Mouse (Mus musculus) 3T3-L1 (cell line): ENCODE results near the gene Wdr91.
A peak's percentile ranks its signal among the peaks of the same experiment; 100 is the strongest.

Experiments
- DNase-seq: peaks from one replicate; pipeline ENCODE4 v3.0.0-alpha.2; 2015; ENCODE audit warnings: low read depth, low spot score

Wdr91 gene

DNA sequence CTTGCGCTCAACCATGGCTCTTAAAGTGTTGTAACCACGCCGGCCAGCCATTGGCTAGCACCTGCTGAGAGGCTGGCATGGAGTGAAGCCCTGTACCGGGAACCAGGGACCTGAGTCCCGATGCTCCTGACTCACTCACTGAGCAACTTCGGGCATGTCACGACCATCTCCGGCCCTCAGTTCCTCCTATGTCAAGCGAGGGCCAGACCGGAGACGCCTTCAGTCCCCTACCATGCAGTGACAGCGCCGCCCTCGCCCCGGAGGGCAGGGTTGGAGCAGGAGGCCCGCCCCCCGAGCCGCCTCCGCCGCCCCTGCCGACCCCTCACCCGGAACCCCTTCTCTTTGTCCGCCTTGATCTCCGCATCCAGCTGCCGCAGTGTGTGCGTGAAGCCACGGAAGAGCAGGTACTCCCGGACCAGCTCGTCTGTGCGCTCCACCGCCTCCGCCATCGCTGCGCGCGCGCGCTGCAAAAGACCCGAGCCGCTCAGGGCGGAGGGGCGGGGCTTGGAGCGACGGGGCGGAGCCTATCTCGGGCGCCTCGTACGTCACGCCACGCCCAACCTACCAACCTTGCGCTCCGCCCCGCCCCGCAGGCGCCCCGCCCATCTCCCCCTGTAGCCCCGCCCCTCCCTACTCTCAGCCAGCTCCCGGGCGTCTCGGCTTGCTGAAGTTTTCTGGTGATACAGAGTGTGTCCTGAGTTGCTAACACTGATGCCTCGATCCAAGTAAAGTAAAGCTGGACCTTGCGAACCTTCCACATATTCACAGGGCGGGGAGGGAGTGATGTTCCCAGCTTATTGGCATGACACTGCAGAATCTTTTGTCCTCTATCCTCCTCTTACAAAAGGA, at the start of gene Wdr91:
TSS of gene Wdr91 (minus strand) at position 506 of the 849 bp plus-strand sequence.
- peak; percentile 91 for DNase-seq

DNA sequence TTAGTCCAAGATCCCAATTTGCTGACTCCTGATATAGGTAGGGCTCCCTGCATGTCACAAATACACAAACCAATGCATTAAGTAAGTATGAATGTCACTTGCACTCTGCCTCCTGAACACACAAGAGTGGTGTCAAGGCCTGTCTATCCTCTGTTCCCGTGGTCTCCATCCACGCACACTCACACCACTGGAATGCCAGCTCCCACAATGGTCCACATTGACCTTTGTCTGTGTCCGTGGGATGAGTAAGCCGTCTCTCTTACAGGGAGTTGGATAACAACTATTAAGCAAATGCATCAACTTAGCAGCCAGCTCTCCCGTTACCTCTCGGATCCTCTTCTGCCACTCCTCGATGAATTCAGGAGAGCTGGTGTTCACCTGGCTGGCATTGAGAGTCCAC, 48.5 kb upstream of the Wdr91 start:
- peak; percentile 81 for DNase-seq

DNA sequence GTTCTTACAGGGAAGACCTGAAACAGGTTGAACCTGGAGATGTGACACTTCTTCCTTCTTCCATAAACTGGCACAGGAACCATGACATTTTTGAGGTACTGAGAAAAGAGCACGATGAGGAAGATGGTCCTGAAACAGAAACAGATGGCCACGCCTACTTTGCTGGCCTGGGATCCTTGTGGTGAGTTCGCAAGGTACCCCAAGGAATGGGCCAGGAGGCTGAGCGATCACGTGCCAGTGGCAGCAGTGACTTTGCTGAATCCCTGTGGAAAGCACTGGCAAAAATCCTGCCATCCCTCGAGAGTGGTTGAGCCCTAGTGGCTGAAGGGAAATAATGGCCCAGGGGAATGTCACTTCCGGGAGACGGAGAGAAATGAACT, 45.2 kb upstream of the Wdr91 start:
- DNase-seq, result no peak

DNA sequence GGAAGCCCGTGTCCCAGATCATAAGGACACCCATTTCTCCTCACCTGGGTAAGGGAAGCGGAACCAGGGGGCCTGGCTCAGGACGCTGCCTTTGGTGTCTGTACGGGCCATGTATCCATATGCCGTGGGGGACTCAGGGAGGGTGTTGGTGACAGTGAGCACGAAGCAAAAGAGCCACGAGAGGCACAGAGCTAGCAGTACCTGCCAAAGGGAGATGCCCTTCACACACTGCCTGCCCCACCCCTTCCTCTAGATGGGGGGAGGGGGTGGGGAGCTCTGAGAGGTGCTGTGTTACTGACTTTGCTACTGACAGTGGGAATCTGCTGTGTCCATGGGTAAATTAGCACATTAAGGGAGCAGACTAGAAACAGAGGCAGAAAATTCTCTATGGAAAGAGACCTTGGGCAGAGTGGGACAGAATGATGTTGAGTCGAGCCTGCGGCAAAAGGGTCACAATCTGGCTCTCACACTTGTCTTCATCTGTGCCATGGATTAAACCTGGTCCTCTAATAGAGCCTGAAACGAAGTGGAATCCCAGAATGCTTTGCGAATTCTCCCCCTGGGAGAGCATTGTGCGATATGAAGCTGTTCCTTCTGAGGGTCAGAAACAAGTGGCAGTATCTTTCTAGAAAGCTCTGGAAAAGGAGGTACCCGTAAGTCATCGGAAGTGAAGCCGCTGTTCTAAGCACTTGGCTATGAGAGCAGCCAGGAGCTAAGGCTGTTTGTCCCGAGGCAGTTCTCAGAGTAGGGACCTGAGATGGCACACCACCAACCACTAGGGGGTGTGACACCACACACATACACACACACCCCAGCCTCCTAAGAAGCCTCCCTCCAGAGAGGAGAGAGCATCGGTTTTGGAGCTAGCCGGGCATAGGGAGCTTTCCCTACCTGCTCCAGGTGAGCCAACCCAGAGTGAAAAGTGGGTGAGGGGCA, 44.5 kb upstream of the Wdr91 start:
- peak; percentile 51 for DNase-seq

DNA sequence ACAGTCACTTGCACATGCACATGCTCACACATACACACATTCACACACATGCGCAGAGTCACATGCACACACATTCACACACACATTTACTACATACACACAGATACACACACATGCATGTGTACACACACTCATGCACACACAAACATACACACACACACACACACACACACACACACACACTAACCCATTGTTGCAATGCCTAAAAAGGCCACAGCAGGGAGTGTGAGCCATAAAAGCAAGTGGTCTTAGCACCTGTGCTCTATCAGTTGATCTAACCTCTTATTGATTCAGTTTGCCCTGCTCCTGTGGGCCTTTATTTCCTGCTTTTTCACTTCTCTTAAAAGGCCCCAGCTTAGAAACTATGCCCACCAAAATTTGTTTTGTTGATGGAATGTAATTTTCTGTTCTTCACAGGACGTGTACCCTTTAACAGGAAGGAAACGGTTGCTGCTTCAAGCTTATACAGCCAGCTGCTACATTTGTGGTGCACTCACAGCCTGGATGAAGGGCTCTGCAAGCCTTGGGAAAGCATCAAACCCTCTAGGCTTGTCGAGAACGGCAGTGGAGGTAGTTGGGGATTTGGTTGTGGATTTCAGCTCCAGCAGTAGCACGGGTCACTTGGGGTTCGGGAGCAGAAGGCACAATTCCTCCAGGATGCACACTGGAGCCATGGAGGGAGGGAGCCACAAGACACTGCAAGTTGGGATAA, 41.4 kb upstream of the Wdr91 start:
- no peak for DNase-seq

DNA sequence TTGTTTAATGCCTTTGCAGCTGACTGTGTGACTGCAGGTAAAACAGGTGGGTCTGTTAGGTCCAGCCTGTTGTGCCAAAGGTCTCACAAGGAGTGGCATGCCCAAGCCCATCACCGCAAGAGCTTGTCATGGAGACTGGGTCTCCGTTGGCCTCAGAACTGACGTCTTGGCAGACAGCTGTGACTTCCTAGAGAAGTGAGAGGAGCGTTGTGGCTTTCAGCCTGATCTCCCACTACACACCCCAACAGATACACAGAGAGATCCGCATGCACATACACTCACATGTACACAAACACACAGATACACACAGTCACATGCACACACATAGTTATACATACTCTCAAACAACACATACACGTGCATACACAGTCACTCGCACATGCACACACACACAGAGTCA, 40.8 kb upstream of the Wdr91 start:
- DNase-seq, result no peak

DNA sequence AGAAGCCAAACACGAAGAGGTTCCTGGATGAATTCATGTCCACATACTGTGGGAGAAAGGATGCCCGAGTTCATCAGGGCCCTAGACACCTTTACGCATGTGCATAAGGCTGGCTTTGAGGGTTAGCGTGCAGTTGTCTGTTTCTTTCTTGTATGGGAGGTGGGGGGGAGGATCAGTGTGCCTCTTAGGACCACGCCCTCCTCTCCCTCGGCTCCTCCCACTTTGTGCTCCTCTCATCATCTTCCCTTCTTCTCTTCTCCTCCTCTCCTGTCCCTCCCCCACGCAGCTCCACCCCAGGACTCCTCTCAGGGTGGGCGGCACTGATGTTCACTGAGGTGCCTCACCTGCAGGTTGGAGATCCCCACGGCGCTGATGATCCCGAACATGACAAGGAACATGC, 37.8 kb upstream of the Wdr91 start:
- DNase-seq, result no peak

DNA sequence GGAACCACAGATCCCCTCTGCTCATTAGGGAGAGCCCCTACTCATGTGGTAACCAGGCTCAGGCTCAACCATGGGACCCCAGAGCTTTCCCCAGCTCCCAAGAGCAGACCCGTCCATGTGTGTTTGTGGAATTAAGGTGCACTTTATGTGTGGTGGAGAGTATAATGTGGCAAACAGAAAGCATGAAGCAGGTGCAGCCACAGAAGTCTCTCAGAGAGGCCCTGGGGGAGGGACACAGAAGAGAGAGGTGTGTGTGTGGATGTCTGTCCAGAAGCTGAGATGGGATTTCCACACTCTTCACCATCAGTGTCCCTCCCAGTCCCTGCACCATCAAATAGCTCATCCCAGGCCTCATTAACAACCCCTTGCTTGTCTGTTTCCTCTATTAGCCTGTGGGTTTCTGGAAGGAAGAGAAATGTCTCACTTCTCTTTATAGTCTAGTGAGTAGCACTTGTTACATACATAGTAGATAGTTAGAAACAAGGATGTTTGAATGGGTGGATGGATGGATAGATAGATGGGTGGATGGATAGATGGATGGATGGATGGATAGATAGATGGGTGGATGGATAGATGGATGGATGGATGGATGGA, 35.9 kb upstream of the Wdr91 start:
- DNase-seq, result no peak

DNA sequence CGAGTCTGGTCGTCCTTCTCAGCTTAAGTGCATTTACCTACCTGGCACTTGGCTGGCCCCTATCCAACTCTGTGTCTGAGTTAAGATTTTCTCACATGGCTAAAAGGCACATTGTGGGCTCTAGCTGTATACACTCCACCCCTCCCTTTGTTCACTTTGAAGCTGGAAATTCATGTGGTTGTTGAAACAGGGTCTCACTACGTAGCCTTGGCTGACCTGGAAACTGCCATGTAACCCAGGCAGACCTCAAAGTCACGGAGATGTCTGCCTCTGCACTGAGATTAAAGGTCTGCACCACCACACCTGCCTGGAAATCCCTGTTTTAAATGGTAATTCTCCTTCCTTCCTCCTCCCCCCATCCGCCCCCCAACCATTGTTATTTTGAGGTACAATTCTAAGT, 32.8 kb upstream of the Wdr91 start:
- no peak for DNase-seq

DNA sequence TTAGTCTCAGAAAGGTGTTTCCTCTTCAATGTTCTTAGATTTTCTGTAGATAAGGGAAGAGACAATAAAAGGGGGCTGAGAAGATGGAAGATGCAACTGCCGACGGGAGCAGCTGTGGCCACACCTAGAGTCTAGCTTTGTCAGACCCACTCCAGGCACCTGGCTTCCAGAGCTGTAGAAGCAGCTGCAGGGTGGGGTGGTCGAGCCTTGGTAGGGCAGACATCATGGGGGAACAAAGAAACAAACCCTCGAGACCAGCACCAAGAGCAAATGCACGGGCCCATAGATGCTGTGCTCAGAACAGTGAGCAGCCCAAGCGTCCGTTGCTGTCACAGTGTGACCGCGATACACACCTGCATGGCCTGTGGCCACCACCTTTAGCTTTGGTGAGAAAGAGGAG, 31.8 kb upstream of the Wdr91 start:
- no peak for DNase-seq

DNA sequence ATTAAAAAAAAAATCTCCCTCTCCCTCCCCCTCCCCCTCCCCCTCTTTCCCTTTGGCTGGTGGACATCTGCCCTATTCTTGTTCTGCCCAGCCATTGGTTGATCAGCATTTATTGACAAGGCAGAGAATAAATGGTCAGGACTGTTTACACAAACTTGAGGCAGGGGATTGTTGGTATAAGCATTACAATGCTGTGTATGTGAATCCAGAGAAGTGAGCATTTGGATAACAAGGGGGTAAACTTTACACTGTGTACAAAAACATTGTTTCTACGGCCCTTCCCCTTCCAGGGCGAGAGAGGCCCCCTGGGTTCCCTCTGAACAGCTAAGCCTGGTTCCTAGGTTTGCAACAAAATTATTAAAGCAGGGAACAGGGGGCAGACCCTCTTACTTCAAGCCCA, 30.8 kb upstream of the Wdr91 start:
- no peak for DNase-seq

DNA sequence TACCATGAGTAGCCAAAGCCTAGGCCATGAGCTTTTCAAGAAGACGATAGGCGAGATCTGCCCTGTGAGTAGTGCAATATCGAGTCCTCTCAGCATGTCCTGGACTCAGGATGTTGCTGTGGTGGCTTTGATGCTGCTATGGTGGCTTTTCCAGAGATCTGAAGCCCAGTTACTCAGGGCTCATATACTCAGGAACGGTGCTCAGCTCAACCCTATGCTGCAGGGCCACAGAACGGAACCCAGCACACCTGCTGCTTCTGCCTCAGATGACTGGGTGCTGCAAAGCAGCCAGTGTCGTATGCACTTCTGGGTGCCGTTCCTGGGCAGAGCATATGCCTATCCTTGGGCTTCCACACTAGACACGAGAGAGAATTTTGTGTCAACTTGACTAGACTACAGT, 28.8 kb upstream of the Wdr91 start:
- DNase-seq, result no peak

DNA sequence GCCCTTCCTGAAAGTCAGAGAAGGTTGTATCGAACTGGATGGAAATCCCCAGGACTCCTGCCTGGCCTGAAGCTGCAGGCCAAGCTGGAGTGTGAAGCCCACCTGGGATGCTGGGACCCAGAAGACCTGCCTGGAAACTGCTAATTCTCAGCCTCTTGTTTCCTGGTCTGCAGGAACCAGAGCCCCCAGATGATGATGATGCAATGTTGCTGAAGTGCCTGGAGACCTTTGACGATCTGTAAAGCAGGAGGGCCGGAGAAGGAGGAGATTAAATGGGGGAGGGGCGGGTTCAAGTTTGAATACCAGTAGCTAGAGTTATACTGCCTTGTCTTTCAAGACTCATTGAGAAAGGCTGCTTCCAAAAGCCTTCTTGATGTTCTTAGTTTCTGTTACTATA, 28.3 kb upstream of the Wdr91 start:
- DNase-seq, result no peak

DNA sequence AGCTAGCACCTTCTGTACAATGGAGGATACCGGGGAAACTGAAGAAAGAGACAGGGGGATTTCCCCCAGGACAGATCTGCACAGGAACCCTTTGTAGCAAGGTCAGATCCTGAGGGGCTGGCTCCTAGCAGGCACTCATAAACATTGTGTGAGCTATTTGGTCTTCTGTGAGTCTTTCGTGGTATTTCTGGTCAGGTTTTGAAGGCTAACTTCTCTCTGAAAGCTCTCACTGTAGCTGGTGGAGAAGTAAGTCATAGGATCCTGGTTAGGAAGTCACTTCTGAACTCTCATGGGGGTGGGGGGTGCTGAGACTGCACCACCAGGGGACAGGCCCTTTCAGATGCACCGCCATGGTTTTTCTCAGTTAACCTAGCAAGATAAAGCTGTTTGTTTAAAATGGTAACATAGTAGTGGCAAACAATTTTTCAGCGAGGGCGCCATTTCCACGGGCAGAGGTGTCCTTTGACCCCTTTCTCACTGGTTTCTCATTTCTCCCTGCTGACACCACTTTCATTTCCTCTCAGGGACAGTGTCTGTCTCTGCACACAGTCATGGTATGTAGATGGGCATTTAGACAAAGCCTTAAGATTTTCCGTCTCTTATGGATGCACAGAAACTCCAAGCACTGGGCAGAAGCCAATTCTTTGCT, 27.7 kb upstream of the Wdr91 start:
- DNase-seq, result no peak

DNA sequence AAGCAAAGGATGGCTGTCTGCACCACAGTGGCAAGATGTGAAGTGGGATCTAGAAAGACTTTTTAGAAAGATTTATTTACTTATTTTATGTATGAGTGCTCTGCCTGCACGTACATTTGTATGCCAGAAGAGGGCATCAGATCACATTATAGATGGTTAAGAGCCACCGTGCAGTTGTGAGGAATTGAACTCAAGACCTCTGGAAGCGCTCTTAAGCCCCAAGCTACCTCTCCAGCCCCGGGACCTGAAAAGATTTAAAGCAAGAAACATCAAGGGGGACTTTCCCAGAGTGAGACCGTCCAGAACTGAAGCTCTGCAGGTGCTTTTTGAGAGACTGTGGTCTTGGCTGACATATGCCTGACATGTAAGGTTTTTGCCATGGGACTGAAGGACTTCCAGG, 26.1 kb upstream of the Wdr91 start:
- peak; percentile 14 for DNase-seq

DNA sequence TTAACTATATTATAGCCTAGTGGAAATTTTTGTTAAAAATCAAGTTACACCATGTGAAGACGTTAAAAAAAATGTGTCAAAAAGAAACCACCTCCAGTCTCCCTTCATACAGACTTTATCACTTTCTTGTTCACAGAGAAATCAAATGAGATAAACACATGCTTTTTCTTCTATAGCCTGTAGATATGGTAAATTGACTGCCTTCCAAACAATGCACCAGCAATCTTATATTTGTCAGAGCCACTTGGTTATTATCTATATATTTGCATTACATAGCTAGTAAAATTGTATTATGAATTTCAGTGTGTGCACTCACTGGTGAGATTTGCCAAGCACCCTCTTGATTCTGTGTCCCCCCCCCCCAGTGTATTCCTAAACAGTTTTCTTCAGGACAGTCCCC, 22.0 kb upstream of the Wdr91 start:
- no peak for DNase-seq

DNA sequence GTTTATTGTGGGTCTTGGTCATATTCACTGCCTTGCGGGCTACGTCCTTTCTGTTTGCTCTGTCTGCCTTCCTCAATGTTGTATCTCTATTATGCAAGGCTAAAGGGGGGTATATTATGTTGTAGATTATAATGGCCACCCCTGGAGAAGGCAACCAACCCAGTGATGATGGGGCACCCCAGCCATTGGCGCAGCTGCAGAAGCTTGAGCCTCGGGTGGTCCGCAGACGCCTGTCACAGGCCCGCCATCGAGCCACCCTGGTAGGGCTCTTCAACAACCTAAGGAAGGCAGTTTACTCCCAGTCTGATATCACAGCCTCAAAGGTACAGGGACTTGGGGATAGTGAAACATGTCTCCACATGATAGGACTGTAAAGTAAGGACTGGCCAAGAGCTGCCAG, 16.9 kb upstream of the Wdr91 start:
- DNase-seq, result no peak

DNA sequence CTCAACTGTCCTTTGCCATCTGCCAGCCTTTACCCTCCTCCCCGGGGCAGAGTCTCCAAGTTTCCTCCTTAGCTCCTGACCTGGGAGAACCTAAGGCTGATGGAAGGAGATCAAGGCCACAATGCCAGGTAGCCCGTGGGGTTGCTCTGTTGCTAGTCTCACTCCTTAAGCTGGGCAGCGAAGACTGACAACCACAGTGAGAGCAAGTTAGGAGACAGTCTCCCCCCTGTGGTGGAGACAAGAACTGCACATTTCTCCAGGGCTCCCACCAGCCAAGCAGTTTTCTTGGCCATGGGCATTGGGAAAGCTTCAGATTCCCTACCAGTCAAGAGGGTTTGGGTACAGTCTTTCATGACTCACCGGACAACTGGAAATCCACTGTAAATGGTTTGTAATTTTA, 16.5 kb upstream of the Wdr91 start:
- peak; percentile 91 for DNase-seq

DNA sequence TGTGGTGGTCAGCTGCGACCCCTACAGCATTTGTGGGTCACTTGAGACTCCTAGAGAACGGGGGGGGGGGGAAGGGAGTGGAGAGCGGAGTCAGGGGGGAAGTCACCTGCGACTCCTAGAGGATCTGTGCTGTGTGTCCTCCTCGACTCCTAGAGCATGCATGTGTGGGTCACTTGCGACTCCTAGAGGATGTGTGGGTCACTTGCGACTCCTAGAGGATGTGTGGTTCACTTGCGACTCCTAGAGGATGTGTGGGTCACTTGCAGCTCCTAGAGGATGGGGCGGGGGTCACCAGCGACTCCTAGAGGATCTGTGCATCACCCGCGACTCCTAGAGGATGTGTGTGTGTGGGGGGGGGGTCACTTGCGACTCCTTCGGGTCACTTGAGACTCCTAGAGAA, 11.3 kb upstream of the Wdr91 start:
- peak; percentile 56 for DNase-seq

DNA sequence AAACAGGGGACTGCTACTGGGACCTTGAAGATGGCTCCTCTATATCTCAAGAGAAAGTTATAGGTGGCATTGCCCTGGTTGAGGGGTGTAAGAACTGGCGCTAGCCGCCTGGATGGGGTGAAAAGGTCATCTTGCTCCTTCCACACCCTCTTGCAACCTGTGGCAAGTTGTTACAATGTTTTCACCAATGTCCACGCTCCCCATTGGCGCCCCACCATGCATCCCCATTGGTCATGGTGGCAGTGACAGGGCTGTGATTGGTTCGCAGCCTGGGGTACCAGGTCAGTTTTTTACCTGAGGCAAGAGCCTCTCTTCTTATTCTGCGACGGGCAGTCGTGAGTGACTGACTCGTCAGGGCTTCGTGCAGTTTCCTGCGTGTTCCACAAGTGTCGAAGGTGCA, 10.0 kb upstream of the Wdr91 start:
- no peak for DNase-seq

DNA sequence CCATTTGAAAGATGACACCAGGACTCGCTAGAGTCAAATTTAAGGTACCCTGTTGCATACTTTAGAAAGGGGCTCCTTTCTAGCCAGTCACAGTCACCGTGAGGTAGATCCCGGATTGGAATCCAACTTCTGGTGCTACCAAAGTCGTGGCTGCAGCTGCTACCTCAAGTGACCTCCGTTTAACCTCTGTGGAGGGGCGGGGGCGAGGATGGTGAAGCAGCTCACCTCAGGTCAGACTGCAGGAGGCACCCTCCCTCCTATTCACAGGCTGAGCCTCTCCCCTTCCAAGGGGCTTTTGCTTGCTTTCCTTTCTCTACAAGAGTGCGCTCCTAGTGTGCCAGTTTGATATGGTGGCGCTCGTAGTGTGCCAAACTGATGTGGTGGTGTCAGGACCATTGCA, 9.3 kb upstream of the Wdr91 start, which contains the start of gene Stra8:
TSS of gene Stra8 (plus strand) at position 208 of the 400 bp plus-strand sequence.
- DNase-seq, result no peak
